Mouse (Mus musculus) hindbrain, embryonic 13.5 days (tissue): Measurements from ENCODE around the gene Ces5a. TPM values are rescaled to one million over a fixed set of nuclear protein-coding genes. Genes with fewer than 3 reads are reported as not detected.

Experiments
- ATAC-seq: fragments of 200-750 bp; cut with Nextera tagmentation; 2 replicates; pipeline ENCODE4 v1.8.0; 2017; ENCODE audit warnings: moderate TSS enrichment; ENCODE audit not compliant: low FRiP score
- H3K27ac ChIP-seq: fragments of 300-500 bp; sonication (generic); 2 replicates; pipeline ENCODE4 v1.5.1; 2015; ENCODE audit warnings: inconsistent platforms, mild to moderate bottlenecking, moderate library complexity
- H3K27me3 ChIP-seq: fragments of 300-500 bp; sonication (generic); 2 replicates; pipeline ENCODE4 v1.6.1; 2015; ENCODE audit warnings: mild to moderate bottlenecking, inconsistent platforms
- H3K36me3 ChIP-seq: fragments of 300-500 bp; sonication (generic); 2 replicates; pipeline ENCODE4 v1.6.1; 2015; ENCODE audit warnings: mild to moderate bottlenecking, inconsistent platforms
- H3K4me1 ChIP-seq: fragments of 300-500 bp; sonication (generic); replicated peaks from 2 replicates; pipeline ENCODE4 v1.6.1; 2015; ENCODE audit warnings: inconsistent platforms
- H3K4me2 ChIP-seq: fragments of 300-500 bp; sonication (generic); 2 replicates; pipeline ENCODE4 v1.6.1; 2015; ENCODE audit warnings: inconsistent platforms, mild to moderate bottlenecking, moderate library complexity
- H3K4me3 ChIP-seq: fragments of 300-500 bp; sonication (generic); 2 replicates; pipeline ENCODE4 v1.5.1; 2015; ENCODE audit warnings: mild to moderate bottlenecking, inconsistent platforms
- H3K9ac ChIP-seq: fragments of 300-500 bp; sonication (generic); 2 replicates; pipeline ENCODE4 v1.6.1; 2015; ENCODE audit warnings: mild to moderate bottlenecking, inconsistent platforms
- H3K9me3 ChIP-seq: fragments of 300-500 bp; sonication (generic); 2 replicates; pipeline ENCODE4 v1.6.1; 2016; ENCODE audit warnings: inconsistent platforms
- WGBS: fragments of 180-500 bp; shearing (Covaris S2); methylation state at CpG from one replicate; pipeline ENCODE4 v1.1.7; 2015; 5-methylcytosine and 5-hydroxymethylcytosine counted together
- polyA plus RNA-seq: library from polyadenylated mRNA; unstranded; fragments of >200 nt; fragmentation: Nextera tagmentation; extraction: Ambion mirVana; gene quantifications from 2 replicates; pipeline ENCODE4 v1.2.1, GENCODE M21; 2015

Ces5a gene
- polyA plus RNA-seq, result 0.45 and 0.49 TPM in 2 replicates

- no peaks in the 10 kb centered on the region for H3K9me3 ChIP-seq
- WGBS, result 93% methylated on average over 5 of the region's 5 CpGs
- H3K27ac ChIP-seq, result no peak within 1 kb of the TSS
- ATAC-seq, result no peak
- no peak within 1 kb of the TSS for H3K4me3 ChIP-seq
- no peak within 1 kb of the TSS for H3K4me2 ChIP-seq
- no peaks in the 10 kb centered on the region for H3K27me3 ChIP-seq
- H3K36me3 ChIP-seq, result no peaks in the 10 kb centered on the region
- H3K4me1 ChIP-seq, result no peaks in the 10 kb centered on the region
- no peak within 1 kb of the TSS for H3K9ac ChIP-seq
These were observed at the start of gene Ces5a for GRCm38 (mm10) chr8:93535730-93536129. Gene Ces5a (minus strand): TSS chr8:93535830.

DNA sequence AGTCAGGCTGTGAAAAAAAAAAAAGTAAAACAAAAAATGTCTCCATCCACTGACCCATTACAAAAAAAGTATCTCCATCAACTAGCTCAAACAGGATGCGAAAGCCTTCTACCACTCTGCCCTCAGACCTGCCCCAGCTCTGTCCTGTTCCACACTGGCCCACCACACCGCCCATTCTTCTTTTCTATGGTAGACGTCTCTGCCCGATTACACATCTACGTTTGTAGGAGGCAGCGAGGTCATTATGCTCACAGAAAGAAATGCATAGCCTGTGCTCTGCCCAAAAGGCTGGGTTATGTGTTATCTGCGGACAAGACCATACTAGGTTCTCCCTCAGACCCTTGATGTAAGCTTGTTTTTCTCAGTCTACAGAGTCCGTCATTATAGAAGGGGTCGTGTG is 37.2 kb upstream of the Ces5a start:
- no peak overlapping the region for H3K9ac ChIP-seq
- ATAC-seq, result no peak
- WGBS, result 69% methylated on average over 9 of the region's 9 CpGs
- H3K27ac ChIP-seq, result peak overlapping the region; percentile 86
- H3K4me3 ChIP-seq, result no peak overlapping the region
- no peaks in the 10 kb centered on the region for H3K27me3 ChIP-seq
- H3K36me3 ChIP-seq, result no peaks in the 10 kb centered on the region
- no peak overlapping the region for H3K4me2 ChIP-seq
- peaks cover 45% of the 10 kb centered on the region for H3K4me1 ChIP-seq
- peaks cover 7% of the 10 kb centered on the region for H3K9me3 ChIP-seq

- Histone ChIP-seq H3K9me3 (peaks cover 7% of the 10 kb centered on the region), H3K4me3 (no peak overlapping the region), H3K4me2 (peak overlapping the region; percentile 1; the same call in 1 of the 2 replicates), H3K4me1 (peaks cover 50% of the 10 kb centered on the region), H3K9ac (no peak overlapping the region), H3K27me3 (no peaks in the 10 kb centered on the region), H3K36me3 (no peaks in the 10 kb centered on the region), H3K27ac (peak overlapping the region; percentile 86)
- WGBS, result 10% methylated on average over 2 of the region's 2 CpGs
- ATAC-seq, result peak; percentile 58
These were observed 36.5 kb upstream of the Ces5a start for GRCm38 (mm10) chr8:93572095-93572501.

- no peaks in the 10 kb centered on the region for H3K27me3 ChIP-seq
- no peak overlapping the region for H3K9ac ChIP-seq
- no peaks in the 10 kb centered on the region for H3K36me3 ChIP-seq
- 18% methylated on average over 9 of the region's 9 CpGs for WGBS
- H3K4me1 ChIP-seq, result peaks cover 50% of the 10 kb centered on the region
- ATAC-seq, result peak; percentile 33; the same call in 1 of the 2 replicates
- peaks cover 7% of the 10 kb centered on the region for H3K9me3 ChIP-seq
- no peak overlapping the region for H3K4me3 ChIP-seq
- peak overlapping the region; percentile 1; the same call in 1 of the 2 replicates for H3K4me2 ChIP-seq
- peak overlapping the region; percentile 86 for H3K27ac ChIP-seq
These were observed 35.8 kb upstream of the Ces5a start for GRCm38 (mm10) chr8:93571369-93571985.

- no peak for ATAC-seq
- peaks cover 50% of the 10 kb centered on the region for H3K4me1 ChIP-seq
- H3K4me3 ChIP-seq, result no peak overlapping the region
- no peaks in the 10 kb centered on the region for H3K27me3 ChIP-seq
- H3K4me2 ChIP-seq, result peak overlapping the region; percentile 31; the same call in 1 of the 2 replicates
- WGBS, result 38% methylated on average over 2 of the region's 2 CpGs
- no peak overlapping the region for H3K9ac ChIP-seq
- H3K9me3 ChIP-seq, result peaks cover 7% of the 10 kb centered on the region
- no peaks in the 10 kb centered on the region for H3K36me3 ChIP-seq
- H3K27ac ChIP-seq, result peak overlapping the region; percentile 85
These were observed 34.5 kb upstream of the Ces5a start for GRCm38 (mm10) chr8:93570186-93570530.

DNA sequence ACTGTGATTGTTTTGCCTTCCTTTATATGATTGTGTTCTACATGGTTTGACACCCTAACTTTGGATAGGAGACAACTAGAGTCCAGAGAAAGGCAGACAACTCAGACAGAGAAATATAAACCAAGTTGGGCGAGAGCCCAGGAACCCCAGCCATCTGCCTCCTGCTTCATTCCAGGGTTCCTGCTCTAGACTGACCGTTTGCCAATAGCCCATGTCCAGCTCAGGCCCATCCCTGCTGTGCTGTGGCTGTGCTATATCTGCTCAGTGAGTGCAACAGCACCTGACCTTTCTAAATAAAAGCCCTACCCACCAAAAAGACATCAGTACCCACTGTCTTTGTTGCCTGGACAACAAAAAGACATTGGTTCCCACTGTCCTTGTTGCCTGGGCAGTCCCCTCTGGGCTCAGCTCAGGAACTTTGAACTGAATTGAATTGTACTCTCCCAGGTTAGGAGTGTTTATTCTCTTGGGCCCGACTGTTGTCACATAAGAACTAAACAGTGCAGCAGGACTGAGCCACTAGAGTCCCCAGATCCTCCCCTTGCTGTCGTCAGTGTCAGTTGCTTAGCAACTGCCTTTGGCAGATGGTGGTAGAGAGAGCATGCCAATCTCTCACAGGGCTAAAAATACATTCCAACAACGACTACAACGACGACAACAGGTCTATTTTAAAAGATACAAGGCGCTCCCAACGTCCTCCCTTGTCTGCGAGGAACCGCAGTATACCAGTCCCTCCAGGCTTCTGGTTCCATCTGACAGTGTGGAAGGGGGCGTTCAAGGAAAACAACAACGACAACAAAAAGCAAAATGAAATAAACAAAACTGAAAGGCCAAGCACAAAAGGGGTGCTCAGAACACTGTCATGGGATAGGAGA is 33.9 kb upstream of the Ces5a start:
- H3K27me3 ChIP-seq, result no peaks in the 10 kb centered on the region
- no peak overlapping the region for H3K9ac ChIP-seq
- peak; percentile 84 for ATAC-seq
- H3K4me2 ChIP-seq, result peak overlapping the region; percentile 31
- peaks cover 7% of the 10 kb centered on the region for H3K9me3 ChIP-seq
- H3K27ac ChIP-seq, result peak overlapping the region; percentile 85
- H3K36me3 ChIP-seq, result no peaks in the 10 kb centered on the region
- no peak overlapping the region for H3K4me3 ChIP-seq
- peaks cover 50% of the 10 kb centered on the region for H3K4me1 ChIP-seq
- WGBS, result 26% methylated on average over 13 of the region's 13 CpGs

DNA sequence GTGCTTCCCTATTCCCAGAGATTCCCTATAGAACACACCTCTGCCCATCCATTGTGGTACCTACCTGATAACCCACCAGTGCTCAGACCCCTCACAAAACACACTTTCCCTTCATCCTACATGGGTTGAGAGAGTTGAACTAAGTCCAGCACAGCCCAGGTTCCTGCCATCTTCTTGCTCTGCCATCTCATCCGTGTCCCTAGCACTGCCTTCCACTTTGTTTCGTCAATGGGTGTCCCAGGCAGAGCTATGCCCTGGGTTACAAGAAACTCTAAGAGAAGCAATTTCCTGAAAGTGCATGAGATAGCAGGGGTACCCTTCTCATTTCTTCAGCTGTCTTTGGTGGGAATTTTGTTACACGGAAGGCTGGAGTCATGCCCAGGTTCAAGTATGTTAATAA is 33.0 kb upstream of the Ces5a start:
- peaks cover 46% of the 10 kb centered on the region for H3K4me1 ChIP-seq
- WGBS, result 96% methylated on average over 3 of the region's 3 CpGs
- H3K9me3 ChIP-seq, result peaks cover 7% of the 10 kb centered on the region
- ATAC-seq, result no peak
- no peak overlapping the region for H3K9ac ChIP-seq
- no peak overlapping the region for H3K4me2 ChIP-seq
- H3K36me3 ChIP-seq, result no peaks in the 10 kb centered on the region
- no peak overlapping the region for H3K27ac ChIP-seq
- no peak overlapping the region for H3K4me3 ChIP-seq
- no peaks in the 10 kb centered on the region for H3K27me3 ChIP-seq

DNA sequence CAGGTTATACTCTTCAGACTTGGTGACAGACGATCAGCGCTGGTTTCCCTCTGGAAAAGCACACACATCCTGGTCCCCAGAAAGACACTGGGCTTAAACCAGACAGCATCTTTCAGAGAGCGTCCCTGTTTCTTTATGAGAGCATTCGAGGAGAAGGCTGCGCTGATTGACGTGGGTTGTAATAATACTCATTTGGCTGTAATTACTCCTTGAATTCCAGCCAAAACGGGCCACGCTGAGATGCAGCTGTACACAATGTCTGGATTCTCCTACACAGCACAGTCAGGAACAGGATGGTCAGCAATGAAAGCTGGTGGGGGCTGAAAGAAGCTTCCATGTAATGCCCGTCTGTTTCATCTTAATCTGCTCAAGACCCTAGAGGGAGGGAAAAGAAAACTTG is 31.5 kb upstream of the Ces5a start:
- H3K9ac ChIP-seq, result no peak overlapping the region
- H3K4me3 ChIP-seq, result no peak overlapping the region
- no peak overlapping the region for H3K4me2 ChIP-seq
- H3K4me1 ChIP-seq, result peaks cover 35% of the 10 kb centered on the region
- peaks cover 7% of the 10 kb centered on the region for H3K9me3 ChIP-seq
- H3K27me3 ChIP-seq, result no peaks in the 10 kb centered on the region
- no peaks in the 10 kb centered on the region for H3K36me3 ChIP-seq
- no peak for ATAC-seq
- 57% methylated on average over 9 of the region's 9 CpGs for WGBS
- H3K27ac ChIP-seq, result no peak overlapping the region

- 85% methylated on average over 4 of the region's 4 CpGs for WGBS
- no peak overlapping the region for H3K27ac ChIP-seq
- no peak overlapping the region for H3K9ac ChIP-seq
- H3K4me3 ChIP-seq, result no peak overlapping the region
- H3K4me2 ChIP-seq, result no peak overlapping the region
- no peaks in the 10 kb centered on the region for H3K27me3 ChIP-seq
- H3K4me1 ChIP-seq, result peaks cover 11% of the 10 kb centered on the region
- no peak for ATAC-seq
- peaks cover 7% of the 10 kb centered on the region for H3K9me3 ChIP-seq
- H3K36me3 ChIP-seq, result no peaks in the 10 kb centered on the region
These were observed 29.0 kb upstream of the Ces5a start for GRCm38 (mm10) chr8:93564634-93565033.

- peaks cover 3% of the 10 kb centered on the region for H3K9me3 ChIP-seq
- 85% methylated on average over 7 of the region's 7 CpGs for WGBS
- no peak overlapping the region for H3K4me2 ChIP-seq
- H3K36me3 ChIP-seq, result no peaks in the 10 kb centered on the region
- ATAC-seq, result no peak
- H3K4me1 ChIP-seq, result 0 out of 2 replicates have a peak, but pooled peaks cover 5% of the 10 kb centered on the region
- no peaks in the 10 kb centered on the region for H3K27me3 ChIP-seq
- H3K4me3 ChIP-seq, result no peak overlapping the region
- no peak overlapping the region for H3K9ac ChIP-seq
- H3K27ac ChIP-seq, result no peak overlapping the region
These were observed 27.9 kb upstream of the Ces5a start for GRCm38 (mm10) chr8:93563551-93563950.

GRCm38 (mm10) chr8:93562557-93563210 is 27.1 kb upstream of the Ces5a start:
- no peak for ATAC-seq
- 29% methylated on average over 6 of the region's 6 CpGs for WGBS
- no peaks in the 10 kb centered on the region for H3K9me3 ChIP-seq
- H3K27ac ChIP-seq, result no peak overlapping the region
- no peaks in the 10 kb centered on the region for H3K27me3 ChIP-seq
- 0 out of 2 replicates have a peak, but pooled peaks cover 5% of the 10 kb centered on the region for H3K4me1 ChIP-seq
- H3K36me3 ChIP-seq, result no peaks in the 10 kb centered on the region
- no peak overlapping the region for H3K4me3 ChIP-seq
- no peak overlapping the region for H3K9ac ChIP-seq
- no peak overlapping the region for H3K4me2 ChIP-seq

DNA sequence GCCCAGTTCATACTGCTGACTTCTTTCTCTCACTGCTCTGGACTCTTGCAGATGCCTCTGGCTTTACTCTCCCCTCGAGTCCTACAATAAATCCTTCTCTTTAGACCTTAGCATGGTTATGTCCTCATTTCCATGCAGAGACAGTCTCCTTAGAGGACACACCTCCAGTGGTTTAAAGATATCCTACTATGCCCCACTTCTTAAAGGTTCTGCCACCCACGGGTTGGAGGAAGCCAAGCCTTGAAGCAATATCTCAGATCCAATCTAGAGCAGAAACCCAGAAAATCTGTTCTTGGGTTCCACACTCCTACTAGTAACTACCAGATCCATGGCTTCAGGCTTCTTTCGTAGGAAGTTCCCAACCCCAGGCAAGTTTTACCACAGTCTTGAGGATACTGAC is 25.6 kb upstream of the Ces5a start:
- 85% methylated on average over 3 of the region's 3 CpGs for WGBS

More for the DNA sequence above, 25.6 kb upstream of the Ces5a start:
- H3K4me3 ChIP-seq, result no peak overlapping the region
- no peak overlapping the region for H3K9ac ChIP-seq
- no peak overlapping the region for H3K4me2 ChIP-seq
- H3K36me3 ChIP-seq, result no peaks in the 10 kb centered on the region
- H3K9me3 ChIP-seq, result no peaks in the 10 kb centered on the region
- no peak for ATAC-seq
- no peaks in the 10 kb centered on the region for H3K27me3 ChIP-seq
- no peaks in the 10 kb centered on the region for H3K4me1 ChIP-seq
- H3K27ac ChIP-seq, result no peak overlapping the region
